8 mouse cellular contexts compared by ENCODE assay signal in the genomic region with DNA sequence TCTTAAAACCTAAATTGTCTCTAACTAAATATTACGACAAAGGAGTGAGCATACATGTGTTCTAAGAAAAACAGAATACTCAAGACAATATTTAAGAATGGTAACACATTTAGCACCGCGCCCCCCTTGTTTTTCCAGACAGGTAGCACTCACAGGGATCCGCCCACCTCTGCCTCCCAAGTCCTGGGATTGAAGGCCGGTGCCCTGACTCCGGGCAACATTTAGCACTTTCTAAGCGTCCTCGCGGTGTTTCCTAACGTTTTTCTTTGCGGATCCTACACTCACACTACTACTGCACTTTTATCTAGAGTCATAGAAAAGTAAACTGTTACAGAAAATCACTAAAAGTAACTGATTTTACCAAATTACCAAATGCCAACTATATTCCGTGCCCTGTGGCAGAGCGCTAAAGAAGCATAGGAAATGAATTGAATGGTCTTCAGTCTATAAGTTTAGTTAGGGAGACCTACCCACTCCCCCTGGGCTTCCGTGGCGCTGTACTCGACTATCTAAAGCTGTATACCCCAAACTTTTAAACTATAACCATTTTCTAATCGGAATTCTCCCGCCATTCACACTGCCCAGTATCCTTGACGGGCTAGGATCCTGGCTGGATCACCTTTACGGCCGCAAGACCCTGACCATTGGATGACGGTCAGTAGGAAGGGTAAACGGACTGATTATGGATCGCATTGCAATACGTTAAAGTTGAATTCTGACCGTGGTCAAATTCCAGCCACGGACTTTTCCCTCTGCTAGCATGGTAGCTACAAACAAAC. TPM values are rescaled to one million over a fixed set of nuclear protein-coding genes. Genes with fewer than 3 reads are reported as not detected.
DNase-seq lines count a peak whose midpoint lies in the region; ATAC-seq lines count a peak whose summit lies in the region.

No protein-coding gene starts in this region.

- H3K9me3 ChIP-seq in midbrain, embryonic 11.5 days (ENCODE audit: control insufficient read depth, low read length): no peaks in the 10 kb centered on the region

- no peaks in the 10 kb centered on the region for H3K27me3 ChIP-seq in midbrain, embryonic 11.5 days (ENCODE audit: control insufficient read depth, insufficient read depth, low read length)

- ATAC-seq in midbrain, embryonic 11.5 days (ENCODE audit: low FRiP score): peak; percentile 59

- peaks cover 5% of the 10 kb centered on the region for H3K4me1 ChIP-seq in midbrain, embryonic 11.5 days (ENCODE audit: control insufficient read depth, insufficient read depth, low read length)

- WGBS in midbrain, embryonic 11.5 days: 8% methylated on average over 27 of the region's 27 CpGs

- DNase-seq in adrenal gland, postnatal 14 days: peak; percentile 14
- DNase-seq in adrenal gland, adult 2 months: no peak
- DNase-seq in urinary bladder, postnatal 14 days (ENCODE audit: low spot score): peak; percentile 8
- no peak for DNase-seq in urinary bladder, postnatal 25 days (ENCODE audit: low spot score)
- DNase-seq in kidney, adult 8-10 months: peak; percentile 8
- peak; percentile 89 for DNase-seq in midbrain, embryonic 11.5 days (ENCODE audit: low spot score, missing footprints)
- no peak for DNase-seq in layer of hippocampus, adult 11-12 months (ENCODE audit: low spot score)
- DNase-seq in left cerebral cortex, adult 11 months (ENCODE audit: low spot score): no peak

- peak overlapping the region; percentile 67 for H3K4me3 ChIP-seq in midbrain, embryonic 11.5 days (ENCODE audit: low read depth, low read length)

- peak overlapping the region; percentile 54 for H3K4me2 ChIP-seq in midbrain, embryonic 11.5 days

- no peak overlapping the region for H3K27ac ChIP-seq in midbrain, embryonic 11.5 days (ENCODE audit: low read depth, low read length)

- peaks cover 10% of the 10 kb centered on the region for H3K36me3 ChIP-seq in midbrain, embryonic 11.5 days (ENCODE audit: control insufficient read depth, insufficient read depth, low read length)

- H3K9ac ChIP-seq in midbrain, embryonic 11.5 days (ENCODE audit: low read length): peak overlapping the region; percentile 69

RNA-seq across cellular contexts. Expression of a gene that starts 0.7 kb away (rescaled TPM):
- 36.8 and 37.0 TPM in 2 replicates for total RNA-seq in adrenal gland, postnatal 14 days (2021)
- total RNA-seq in adrenal gland, adult 2 months (2021): 10 to 100 TPM; 41.8 to 43.0 TPM
- polyA plus RNA-seq in adrenal gland, adult 2 months (2012; rRNA removed): 1.8 and 2.1 TPM in 2 replicates
- 89.0 and 98.6 TPM in 2 replicates for polyA plus RNA-seq in midbrain, embryonic 11.5 days (2014; fragmentation: Nextera tagmentation; extraction: Ambion mirVana)

RNA-seq across cellular contexts. Expression of a gene that starts 31.4 kb away (rescaled TPM):
- 53.4 and 61.1 TPM in 2 replicates for total RNA-seq in adrenal gland, postnatal 14 days (2021)
- 10 to 100 TPM; 37.6 to 53.7 TPM for total RNA-seq in adrenal gland, adult 2 months (2021)
- polyA plus RNA-seq in adrenal gland, adult 2 months (2012; rRNA removed): 2.1 and 3.3 TPM in 2 replicates
- polyA plus RNA-seq in midbrain, embryonic 11.5 days (2014; fragmentation: Nextera tagmentation; extraction: Ambion mirVana): 28.4 and 30.0 TPM in 2 replicates

Comparison
In these comparisons a context has a peak if more than half of its experiments do, and no peak if none do; other contexts are left out.
1. DNase-seq: peak in adrenal gland, postnatal 14 days (single experiment), urinary bladder, postnatal 14 days (single experiment), kidney, adult 8-10 months (2 of 2) and midbrain, embryonic 11.5 days (single experiment); none in adrenal gland, adult 2 months (single experiment), urinary bladder, postnatal 25 days (single experiment), layer of hippocampus, adult 11-12 months (single experiment) and left cerebral cortex, adult 11 months (single experiment).